Mouse (Mus musculus) lung, embryonic 16.5 days (tissue): Measurements from ENCODE around the gene Irf3. TPM values are rescaled to one million over a fixed set of nuclear protein-coding genes. Genes with fewer than 3 reads are reported as not detected.

ENCODE experiments used
- ATAC-seq: fragments of 200-750 bp; cut with Nextera tagmentation; 2 replicates; pipeline ENCODE4 v1.8.0; 2017; ENCODE audit warnings: low read depth, mild to moderate bottlenecking, moderate library complexity
- H3K27ac ChIP-seq: fragments of 300-500 bp; sonication (generic); 2 replicates; pipeline ENCODE4 v1.5.1; 2014; ENCODE audit warnings: mild to moderate bottlenecking, control low read depth, low read length
- H3K27me3 ChIP-seq: fragments of 300-500 bp; sonication (generic); 2 replicates; pipeline ENCODE4 v1.6.1; 2014; ENCODE audit warnings: low read depth, low read length, mixed read lengths; ENCODE audit not compliant: control insufficient read depth, insufficient read depth
- H3K36me3 ChIP-seq: fragments of 300-500 bp; sonication (generic); 2 replicates; pipeline ENCODE4 v1.6.1; 2014; ENCODE audit warnings: low read length; ENCODE audit not compliant: control insufficient read depth, insufficient read depth
- H3K4me1 ChIP-seq: fragments of 300-500 bp; sonication (generic); replicated peaks from 2 replicates; pipeline ENCODE4 v1.6.1; 2014; ENCODE audit warnings: low read length, mixed read lengths; ENCODE audit not compliant: control insufficient read depth, insufficient read depth
- H3K4me2 ChIP-seq: fragments of 300-500 bp; sonication (generic); 2 replicates; pipeline ENCODE4 v1.6.1; 2014; ENCODE audit warnings: low read depth, low read length, control low read depth
- H3K4me3 ChIP-seq: fragments of 300-500 bp; sonication (generic); 2 replicates; pipeline ENCODE4 v1.5.1; 2014; ENCODE audit warnings: mild to moderate bottlenecking, low read length, control low read depth
- H3K9ac ChIP-seq: fragments of 300-500 bp; sonication (generic); 2 replicates; pipeline ENCODE4 v1.6.1; 2014; ENCODE audit warnings: low read length, control low read depth
- H3K9me3 ChIP-seq: fragments of 300-500 bp; sonication (generic); 2 replicates; pipeline ENCODE4 v1.6.1; 2016; ENCODE audit warnings: low read length; ENCODE audit not compliant: control insufficient read depth
- WGBS: fragments of 180-500 bp; shearing (Covaris S2); extraction: QIAGEN DNeasy Blood & Tissue Kit; methylation state at CpG from one replicate; pipeline ENCODE4 v1.1.7; 2014; 5-methylcytosine and 5-hydroxymethylcytosine counted together
- polyA plus RNA-seq: library from polyadenylated mRNA; unstranded; fragments of >200 nt; fragmentation: Nextera tagmentation; extraction: Ambion mirVana; gene quantifications from 2 replicates; pipeline ENCODE4 v1.2.1, GENCODE M21; 2015

Irf3 gene
- polyA plus RNA-seq = 96.5 and 108 TPM in 2 replicates

DNA sequence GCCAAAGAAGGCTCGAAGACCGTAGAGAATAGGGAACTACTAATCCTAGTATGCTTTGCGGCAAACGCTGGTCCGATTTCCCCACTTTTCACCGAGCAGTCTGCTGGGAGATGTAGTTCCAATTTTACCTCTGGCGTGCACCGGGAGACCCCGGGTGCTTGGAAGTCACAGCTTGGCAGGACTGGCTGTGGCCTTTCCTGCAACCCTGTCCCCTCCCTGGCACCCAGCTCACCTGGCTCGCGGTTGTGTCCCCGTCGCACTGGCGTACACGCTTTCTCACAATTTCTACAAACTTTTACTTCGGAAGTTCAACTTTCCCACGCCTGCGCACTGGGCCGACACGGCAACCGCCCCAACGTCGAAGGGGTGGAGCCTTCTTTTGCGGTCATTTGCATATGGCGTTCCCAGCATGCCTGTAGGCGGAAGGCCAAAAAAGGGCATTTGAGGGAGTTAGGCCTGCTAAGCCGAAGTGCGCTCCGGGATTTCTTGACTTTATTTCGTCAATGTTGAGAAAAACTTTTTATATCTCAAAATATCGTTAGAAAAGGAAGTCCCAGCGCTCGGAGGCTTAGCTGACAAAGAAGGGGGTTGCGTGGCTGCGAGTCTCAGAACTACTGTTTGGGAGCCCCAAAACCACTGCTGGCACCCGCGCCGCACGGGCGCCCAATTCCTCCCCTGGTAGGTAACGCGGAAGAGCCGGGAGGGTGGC, at the start of gene Irf3:
Gene Irf3 (plus strand): TSS at position 418 of the 709 bp plus-strand sequence.
- Histone ChIP-seq H3K27ac (peak within 1 kb of the TSS; percentile 85), H3K4me2 (peak within 1 kb of the TSS; percentile 96), H3K9me3 (no peaks in the 10 kb centered on the region), H3K9ac (peak within 1 kb of the TSS; percentile 86), H3K36me3 (peaks cover 36% of the 10 kb centered on the region), H3K27me3 (no peaks in the 10 kb centered on the region), H3K4me1 (peaks cover 31% of the 10 kb centered on the region), H3K4me3 (peak within 1 kb of the TSS; percentile 82)
- peak; percentile 95 for ATAC-seq
- under 1% methylated on average over 43 of the region's 43 CpGs for WGBS

DNA sequence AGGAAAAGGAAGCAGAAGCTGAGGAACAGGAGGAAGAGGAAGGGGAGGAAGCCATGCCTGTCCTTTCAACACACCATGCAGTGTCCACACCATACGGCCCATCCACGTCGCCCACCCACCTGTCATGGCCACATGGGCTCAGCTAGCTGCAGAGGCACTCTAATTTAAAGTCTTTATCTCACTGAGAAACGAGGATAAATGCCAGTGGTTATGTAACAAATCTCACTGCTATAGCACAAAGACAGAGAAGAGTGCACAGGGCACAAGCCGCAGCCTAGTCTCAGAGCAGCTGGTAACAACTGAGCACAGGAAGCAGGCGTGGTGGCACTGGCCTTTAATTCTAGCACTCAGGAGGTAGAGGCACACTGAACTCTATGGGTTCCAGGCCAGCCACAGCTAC, 47.5 kb upstream of the Irf3 start:
- ATAC-seq = no peak
- peaks cover 11% of the 10 kb centered on the region for H3K4me1 ChIP-seq
- H3K9ac ChIP-seq = no peak overlapping the region
- no peaks in the 10 kb centered on the region for H3K36me3 ChIP-seq
- whole genome bisulfite sequencing = 64% methylated on average over 6 of the region's 6 CpGs
- no peak overlapping the region for H3K4me3 ChIP-seq
- H3K4me2 ChIP-seq = no peak overlapping the region
- H3K27me3 ChIP-seq = peaks cover 16% of the 10 kb centered on the region
- H3K9me3 ChIP-seq = no peaks in the 10 kb centered on the region
- no peak overlapping the region for H3K27ac ChIP-seq

DNA sequence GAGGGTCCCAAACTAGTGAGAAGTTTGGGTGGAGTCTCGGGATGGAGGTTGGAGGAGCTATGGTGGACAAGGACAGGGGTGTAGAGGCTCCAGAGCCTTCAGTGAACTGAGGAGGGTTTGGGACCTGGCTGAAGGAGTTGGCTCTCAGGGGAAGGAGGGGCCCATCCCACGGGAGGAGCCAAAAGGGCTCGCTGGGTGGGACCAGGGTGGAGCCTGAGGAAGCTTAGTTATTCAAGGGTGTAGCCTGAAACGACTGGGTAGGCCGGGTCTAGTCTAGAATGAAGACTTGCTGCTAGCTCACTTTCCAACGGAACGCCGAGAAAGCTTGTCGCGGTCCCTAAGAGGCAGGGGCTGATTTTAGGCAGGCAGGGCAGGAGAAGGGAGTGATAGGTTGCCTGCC, 45.5 kb upstream of the Irf3 start:
- H3K27ac ChIP-seq = peak overlapping the region; percentile 89
- peak; percentile 93 for ATAC-seq
- H3K4me1 ChIP-seq = peaks cover 11% of the 10 kb centered on the region
- H3K9ac ChIP-seq = peak overlapping the region; percentile 77
- H3K4me3 ChIP-seq = peak overlapping the region; percentile 67
- H3K9me3 ChIP-seq = no peaks in the 10 kb centered on the region
- WGBS = 1% methylated on average over 10 of the region's 10 CpGs
- peaks cover 16% of the 10 kb centered on the region for H3K27me3 ChIP-seq
- H3K4me2 ChIP-seq = peak overlapping the region; percentile 98
- H3K36me3 ChIP-seq = no peaks in the 10 kb centered on the region

DNA sequence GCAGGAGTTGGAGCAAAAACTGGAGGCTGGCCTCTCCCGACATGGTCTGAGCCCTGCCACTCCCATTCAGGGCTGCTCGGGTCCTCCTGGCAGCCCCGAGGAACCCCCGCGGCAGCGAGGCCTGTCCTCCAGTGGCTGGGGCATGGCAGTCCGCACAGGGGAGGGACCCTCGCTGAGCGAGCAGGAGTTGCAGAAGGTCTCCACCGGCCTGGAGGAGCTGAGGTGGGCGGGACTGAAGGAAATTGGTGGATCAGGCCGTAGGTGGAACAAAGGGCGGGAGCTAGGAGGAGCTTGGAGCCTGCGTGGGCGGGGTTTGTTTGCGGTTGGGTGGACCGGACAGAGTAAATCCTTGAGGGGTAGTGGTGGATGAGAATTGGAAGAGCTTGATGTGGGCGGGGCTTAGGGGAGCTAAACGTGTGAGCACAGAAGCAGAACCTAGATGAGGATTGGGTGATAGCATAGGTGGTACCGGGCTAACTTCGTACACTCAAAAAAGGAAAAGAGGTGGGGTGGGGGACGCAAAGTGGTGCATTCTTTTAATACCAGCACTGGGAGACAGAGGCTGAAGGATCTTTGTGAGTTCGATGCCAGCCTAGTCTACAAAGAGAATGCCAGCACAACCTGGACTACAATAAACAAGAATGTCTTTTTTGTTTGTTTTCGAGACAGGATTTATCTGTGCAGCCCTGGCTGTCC, 44.7 kb upstream of the Irf3 start:
- ATAC-seq = peak; percentile 93
- Histone ChIP-seq H3K9me3 (no peaks in the 10 kb centered on the region), H3K27ac (peak overlapping the region; percentile 89), H3K9ac (peak overlapping the region; percentile 77), H3K36me3 (no peaks in the 10 kb centered on the region), H3K27me3 (peaks cover 16% of the 10 kb centered on the region), H3K4me1 (peaks cover 11% of the 10 kb centered on the region), H3K4me2 (peak overlapping the region; percentile 98), H3K4me3 (peak overlapping the region; percentile 67)
- WGBS = 5% methylated on average over 24 of the region's 24 CpGs

DNA sequence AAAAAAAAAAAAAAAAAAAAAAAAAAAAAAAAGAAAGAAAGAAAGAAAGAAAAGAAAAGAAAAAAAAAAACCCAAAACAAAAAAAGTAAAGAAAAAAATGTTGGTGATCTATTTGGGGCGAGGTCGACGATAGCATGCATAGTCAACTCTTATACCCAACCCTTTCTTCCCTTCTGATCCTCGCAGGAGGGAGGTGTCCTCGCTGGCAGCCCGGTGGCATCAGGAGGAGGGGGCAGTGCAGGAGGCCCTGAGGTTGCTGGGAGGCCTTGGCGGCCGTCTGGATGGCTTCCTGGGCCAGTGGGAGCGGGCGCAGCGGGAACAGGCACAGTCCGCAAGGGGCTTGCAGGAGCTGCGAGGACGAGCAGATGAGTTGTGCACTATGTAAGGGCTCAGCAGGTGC, 43.9 kb upstream of the Irf3 start:
- Histone ChIP-seq H3K4me1 (peaks cover 11% of the 10 kb centered on the region), H3K27me3 (peaks cover 16% of the 10 kb centered on the region), H3K4me2 (no peak overlapping the region), H3K4me3 (no peak overlapping the region), H3K27ac (no peak overlapping the region), H3K9me3 (no peaks in the 10 kb centered on the region), H3K9ac (no peak overlapping the region), H3K36me3 (no peaks in the 10 kb centered on the region)
- ATAC-seq = no peak
- 64% methylated on average over 14 of the region's 14 CpGs for WGBS

DNA sequence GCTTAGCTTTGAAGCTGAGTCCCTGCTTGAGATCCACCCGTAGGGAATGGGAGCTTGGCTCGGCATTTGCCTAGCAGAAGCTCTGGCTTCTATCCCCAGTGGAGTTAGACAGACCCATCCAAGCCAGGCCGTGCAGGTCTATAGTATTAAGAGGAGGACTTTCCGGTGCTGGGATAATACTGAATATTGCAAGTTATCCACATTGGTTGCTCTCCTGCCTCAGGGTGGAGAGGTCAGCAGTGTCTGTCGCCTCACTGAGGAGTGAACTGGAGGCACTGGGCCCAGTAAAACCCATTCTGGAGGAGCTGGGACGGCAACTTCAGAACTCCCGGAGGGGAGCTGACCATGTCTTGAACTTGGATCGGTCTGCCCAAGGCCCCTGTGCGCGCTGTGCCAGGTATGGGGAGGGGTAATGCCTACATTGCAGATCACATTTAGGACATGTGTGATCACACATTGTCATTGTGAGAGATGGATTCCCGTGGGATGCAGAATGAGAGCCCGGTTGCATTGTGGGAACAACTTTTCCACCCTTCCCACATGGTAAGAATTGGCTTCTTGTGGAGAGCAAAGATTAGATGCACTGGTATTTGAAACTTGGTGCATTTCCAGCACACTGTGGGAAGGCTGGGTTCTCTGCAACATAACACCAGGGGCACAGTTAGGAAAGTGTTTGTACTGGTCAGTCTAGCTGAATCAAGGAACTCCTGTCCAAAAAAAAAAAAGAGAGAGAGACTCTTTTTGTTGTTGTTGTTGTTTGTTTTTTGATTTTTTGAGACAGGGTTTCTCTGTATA, 43.2 kb upstream of the Irf3 start:
- H3K27me3 ChIP-seq = peaks cover 16% of the 10 kb centered on the region
- WGBS = 80% methylated on average over 12 of the region's 12 CpGs
- no peaks in the 10 kb centered on the region for H3K36me3 ChIP-seq
- H3K27ac ChIP-seq = no peak overlapping the region
- no peak overlapping the region for H3K4me3 ChIP-seq
- H3K4me1 ChIP-seq = peaks cover 11% of the 10 kb centered on the region
- no peak overlapping the region for H3K9ac ChIP-seq
- no peaks in the 10 kb centered on the region for H3K9me3 ChIP-seq
- H3K4me2 ChIP-seq = no peak overlapping the region
- no peak for ATAC-seq

DNA sequence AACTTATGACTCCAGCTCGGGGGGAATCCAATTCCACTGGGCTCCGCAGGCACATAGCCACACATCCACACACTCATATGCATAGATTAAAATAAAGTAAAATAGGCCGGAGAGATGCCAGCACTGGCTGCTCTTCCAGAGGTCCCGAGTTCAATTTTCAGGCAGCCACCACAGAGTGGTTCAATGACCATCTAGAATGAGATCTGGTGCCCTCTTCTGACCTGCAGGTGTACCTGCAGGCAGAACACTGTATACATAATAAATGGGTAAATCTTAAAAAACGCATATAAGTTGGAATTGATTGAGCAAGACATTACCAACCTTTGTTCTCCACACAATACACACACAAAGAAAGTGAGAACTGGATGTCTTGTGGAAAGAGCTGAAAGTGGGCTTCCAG, 41.8 kb upstream of the Irf3 start:
- Histone ChIP-seq H3K9ac (no peak overlapping the region), H3K27ac (no peak overlapping the region), H3K4me2 (no peak overlapping the region), H3K27me3 (peaks cover 9% of the 10 kb centered on the region), H3K4me3 (no peak overlapping the region), H3K4me1 (peaks cover 11% of the 10 kb centered on the region), H3K9me3 (no peaks in the 10 kb centered on the region), H3K36me3 (no peaks in the 10 kb centered on the region)
- WGBS = 47% methylated on average over 5 of the region's 5 CpGs
- no peak for ATAC-seq

DNA sequence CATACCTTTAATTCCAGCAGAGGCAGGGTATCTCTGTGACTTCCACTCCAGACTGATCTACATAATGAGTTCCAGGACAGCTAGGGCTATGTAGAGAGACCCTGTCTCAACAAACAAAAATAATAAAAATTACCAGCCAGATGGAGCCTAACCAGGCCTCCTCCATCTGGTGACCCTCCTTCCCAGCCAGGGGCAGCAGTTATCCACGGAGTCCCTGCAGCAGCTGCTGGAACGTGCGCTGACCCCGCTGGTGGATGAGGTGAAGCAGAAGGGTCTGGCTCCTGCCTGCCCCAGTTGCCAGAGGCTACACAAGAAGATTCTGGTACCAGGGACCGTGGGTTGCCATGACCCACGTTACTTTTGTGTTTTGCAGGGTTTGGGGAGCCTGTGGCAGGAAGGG, 41.2 kb upstream of the Irf3 start:
- Histone ChIP-seq H3K4me1 (peaks cover 11% of the 10 kb centered on the region), H3K4me2 (no peak overlapping the region), H3K9me3 (no peaks in the 10 kb centered on the region), H3K36me3 (no peaks in the 10 kb centered on the region; the same call in 1 of the 2 replicates), H3K27me3 (peaks cover 3% of the 10 kb centered on the region), H3K9ac (no peak overlapping the region), H3K4me3 (no peak overlapping the region), H3K27ac (no peak overlapping the region)
- 53% methylated on average over 6 of the region's 6 CpGs for WGBS
- no peak for ATAC-seq
